Comparison of ENCODE assay signal across 12 mouse cellular contexts in the genomic region with DNA sequence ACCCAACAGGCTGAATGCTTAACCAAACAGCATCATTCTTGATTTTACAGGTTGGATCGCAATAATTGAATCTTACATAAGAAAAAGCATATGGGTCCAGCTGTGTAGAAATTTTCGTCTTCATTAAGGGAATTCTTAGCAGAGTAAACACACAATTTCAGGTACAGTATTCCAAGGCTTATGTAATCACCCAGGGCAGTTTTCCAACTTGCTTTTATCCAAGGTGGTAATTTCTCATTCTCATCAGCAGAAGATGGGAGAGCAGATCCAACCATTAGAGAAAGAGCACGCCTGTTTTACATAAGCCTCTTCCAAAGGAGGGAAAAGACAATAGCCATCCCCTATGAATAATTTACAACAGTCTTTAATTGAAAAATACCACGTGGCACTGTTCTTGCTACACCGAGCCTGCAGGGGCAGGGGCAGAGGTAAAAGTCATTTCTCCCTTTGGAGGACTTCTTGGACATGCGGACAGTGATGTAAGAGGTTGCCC.
"Had no signal": no experiment of that assay in that cellular context is flagged by ENCODE, and none has a peak within 500 bp of the region (broad histone marks: within the 10 kb centered on the region; RNA-seq: fewer than 3 reads in every experiment).

No protein-coding gene starts in this region.

- DNase-seq: gastrocnemius, postnatal 14 days; gastrocnemius, postnatal 36 days; heart, adult 18-20 months; heart, postnatal 14 days; heart, postnatal 36 days; kidney, adult 11 months; kidney, adult 8-10 months; kidney, postnatal 14 days; layer of hippocampus, adult 9-11 months; layer of hippocampus, postnatal 36 days; left cerebral cortex, postnatal 4 days; lung, adult 18-20 months had no signal
